Comparison of ENCODE assay signal across 11 mouse cellular contexts in genomic region chr8:93830626-93831025, GRCm38 (mm10). TPM values are rescaled to one million over a fixed set of nuclear protein-coding genes. Genes with fewer than 3 reads are reported as not detected.
DNase-seq lines count a peak whose midpoint lies in the region; ATAC-seq and TF ChIP-seq lines count a peak whose summit lies in the region.
"Had no signal": no experiment of that assay in that cellular context is flagged by ENCODE, and none has a peak within 500 bp of the region (broad histone marks: within the 10 kb centered on the region; RNA-seq: fewer than 3 reads in every experiment).

No protein-coding gene starts in this region.

- DNase-seq in heart, adult 11 months: peak; percentile 95
- no peak for DNase-seq in lung, postnatal 14 days
- DNase-seq in kidney, postnatal 25 days: peak; percentile 7 to 50
- no peak for DNase-seq in natural killer cell, adult 2 months (ENCODE audit: low spot score in 2 of 2)
- DNase-seq in thymus, adult 2 months: no peak
- no peak for DNase-seq in ovary, adult 18-20 months (ENCODE audit: low spot score)

- H3K4me1 ChIP-seq in heart, embryonic 11.5 days (ENCODE audit: control insufficient read depth, insufficient read depth, low read length): no peaks in the 10 kb centered on the region; the same call in 1 of the 2 replicates
- H3K4me1 ChIP-seq in lung, embryonic 16.5 days (replicated peaks; ENCODE audit: control insufficient read depth, insufficient read depth, low read length): no peaks in the 10 kb centered on the region
- no peaks in the 10 kb centered on the region for H3K4me1 ChIP-seq in thymus, adult 2 months (replicated peaks; ENCODE audit: control insufficient read depth, insufficient read depth, low read length)
- H3K4me1 ChIP-seq: liver, embryonic 15.5 days had no signal

- no peak for ATAC-seq in heart, embryonic 11.5 days (replicated peaks; ENCODE audit: insufficient number of reproducible peaks, low FRiP score, low TSS enrichment)
- peak; percentile 51 for ATAC-seq in lung, embryonic 16.5 days (ENCODE audit: low read depth)
- ATAC-seq: CD4-positive, CD25-positive, alpha-beta regulatory T cell, adult 4 months had no signal

- H3K4me3 ChIP-seq in heart, embryonic 11.5 days (ENCODE audit: low read depth, low read length): no peak overlapping the region
- H3K4me3 ChIP-seq in lung, embryonic 16.5 days (ENCODE audit: low read length): no peak overlapping the region
- no peak overlapping the region for H3K4me3 ChIP-seq in thymus, adult 2 months (ENCODE audit: control insufficient read depth, insufficient read depth, low read length)
- H3K4me3 ChIP-seq: heart, embryonic 13.5 days; liver, embryonic 15.5 days had no signal

- no peak overlapping the region for H3K4me2 ChIP-seq in heart, embryonic 11.5 days
- no peak overlapping the region for H3K4me2 ChIP-seq in lung, embryonic 16.5 days (ENCODE audit: low read depth, low read length)
- H3K4me2 ChIP-seq: heart, embryonic 13.5 days; liver, embryonic 15.5 days had no signal

- no peak for TF ChIP-seq CTCF in thymus, adult 2 months (IDR thresholded peaks at IDR 0.05; ENCODE audit: borderline replicate concordance, control insufficient read depth, extremely low read depth, insufficient read depth, low read length, poor library complexity)

- H3K9me3 ChIP-seq in heart, embryonic 11.5 days (replicated peaks; ENCODE audit: control insufficient read depth, low read length): no peaks in the 10 kb centered on the region
- H3K9me3 ChIP-seq in lung, embryonic 16.5 days (ENCODE audit: control insufficient read depth, low read length): no peaks in the 10 kb centered on the region
- H3K9me3 ChIP-seq: heart, embryonic 13.5 days; liver, embryonic 15.5 days had no signal

- H3K27me3 ChIP-seq in heart, embryonic 11.5 days (ENCODE audit: control insufficient read depth, insufficient read depth, low read length): no peaks in the 10 kb centered on the region
- H3K27me3 ChIP-seq in lung, embryonic 16.5 days (ENCODE audit: control insufficient read depth, insufficient read depth, low read depth, low read length): no peaks in the 10 kb centered on the region
- no peaks in the 10 kb centered on the region for H3K27me3 ChIP-seq in thymus, adult 2 months (ENCODE audit: control insufficient read depth, insufficient read depth, low read length)
- H3K27me3 ChIP-seq: heart, embryonic 13.5 days; liver, embryonic 15.5 days had no signal

- H3K36me3 ChIP-seq in heart, embryonic 11.5 days (ENCODE audit: control insufficient read depth, insufficient read depth, low read length): no peaks in the 10 kb centered on the region
- H3K36me3 ChIP-seq in lung, embryonic 16.5 days (ENCODE audit: control insufficient read depth, insufficient read depth, low read length): no peaks in the 10 kb centered on the region
- H3K36me3 ChIP-seq in thymus, adult 2 months (ENCODE audit: control insufficient read depth, insufficient read depth, low read length): no peaks in the 10 kb centered on the region
- H3K36me3 ChIP-seq: liver, embryonic 15.5 days had no signal

- no peak overlapping the region for H3K27ac ChIP-seq in heart, embryonic 11.5 days (ENCODE audit: low read depth, low read length)
- no peak overlapping the region for H3K27ac ChIP-seq in lung, embryonic 16.5 days (ENCODE audit: low read length)
- no peak overlapping the region for H3K27ac ChIP-seq in thymus, adult 2 months (ENCODE audit: control insufficient read depth, insufficient read depth, low read length)
- H3K27ac ChIP-seq: heart, embryonic 13.5 days; liver, embryonic 15.5 days had no signal

- no peak for TF ChIP-seq POLR2A in thymus, adult 2 months (IDR thresholded peaks at IDR 0.05; ENCODE audit: control insufficient read depth, extremely low read depth, insufficient read depth, low read length, poor library complexity)

- no peak overlapping the region for H3K9ac ChIP-seq in heart, embryonic 11.5 days (ENCODE audit: low read depth, low read length)
- no peak overlapping the region for H3K9ac ChIP-seq in lung, embryonic 16.5 days (ENCODE audit: low read length)
- H3K9ac ChIP-seq: heart, embryonic 13.5 days; liver, embryonic 15.5 days had no signal

- 82% methylated on average over 3 of the region's 3 CpGs for WGBS in heart, embryonic 11.5 days (ENCODE audit: insufficient replicate concordance)
- 49% methylated on average over 3 of the region's 3 CpGs for WGBS in lung, embryonic 16.5 days
- WGBS in thymus, adult 2 months: 99% methylated on average over 3 of the region's 3 CpGs

RNA-seq across cellular contexts. Expression of gene Gnao1, which starts 20.9 kb away (rescaled TPM):
- polyA plus RNA-seq in heart, embryonic 11.5 days (2014; fragmentation: Nextera tagmentation; extraction: Ambion mirVana): 13.9 and 15.5 TPM in 2 replicates
- 3.7 and 4.7 TPM in 2 replicates for polyA plus RNA-seq in lung, embryonic 16.5 days (2015; fragmentation: Nextera tagmentation; extraction: Ambion mirVana)
- 2.3 and 2.5 TPM in 2 replicates for polyA plus RNA-seq in thymus, adult 2 months (2012; rRNA removed)

Comparison
In these comparisons a context has a peak if more than half of its experiments do, and no peak if none do; other contexts are left out.
1. DNase-seq: peak in heart, adult 11 months (single experiment) and kidney, postnatal 25 days (2 of 2); none in lung, postnatal 14 days (single experiment), natural killer cell, adult 2 months (0 of 2), thymus, adult 2 months (single experiment) and ovary, adult 18-20 months (single experiment).